Mouse (Mus musculus) gastrocnemius, postnatal 14 days (tissue): Measurements from ENCODE around the gene Mib2. TPM values are rescaled to one million over a fixed set of nuclear protein-coding genes. Genes with fewer than 3 reads are reported as not detected.
"Not testable (repeated sequence)": the region's sequence is repeated elsewhere in the genome, so short reads cannot be mapped to it uniquely, and the experiment has no call there.

ENCODE experiments used
- DNase-seq: peaks from one replicate; pipeline ENCODE4 v3.0.0; 2021; ENCODE audit warnings: mixed read lengths
- intact Hi-C: fragments of 180-260 bp; cut with DNase I; formaldehyde crosslinking; loops from one replicate; pipeline ENCODE4 v1.15.1; 2025; ENCODE audit warnings: low total_unique reads
- long read RNA-seq, 2 experiments: library from polyadenylated mRNA; stranded (forward); transcript quantifications; one replicate each; pipeline ENCODE4 v2.0.0; 2021
- total RNA-seq, 2 experiments: library from RNA; stranded (reverse); gene quantifications; 2 replicates each; pipeline ENCODE4 v1.2.3; 2021

The Mib2 gene
- total RNA-seq, result 10 to 100 TPM; 11.3 to 13.3 TPM
- long read RNA-seq, experiment 1, partial matches to known transcripts, result 3 of 15 reads
- long read RNA-seq, experiment 1, other reads (novel, unspliced or antisense), result 11 of 15 reads
- long read RNA-seq, experiment 2, partial matches to known transcripts, result 1 of 16 reads
- long read RNA-seq, experiment 2, other reads (novel, unspliced or antisense), result 12 of 16 reads

GRCm38 (mm10) chr4:155668689-155669597 is at the start of gene Mib2:
Gene Mib2 (minus strand): TSS chr4:155669198.
- intact Hi-C loops, result no loop called here
- DNase-seq, result peak; percentile 96

- DNase-seq, result no peak
- intact Hi-C loops, result no loop called here
Observed at GRCm38 (mm10) chr4:155710521-155711252, 41.7 kb upstream of the Mib2 start.

DNA sequence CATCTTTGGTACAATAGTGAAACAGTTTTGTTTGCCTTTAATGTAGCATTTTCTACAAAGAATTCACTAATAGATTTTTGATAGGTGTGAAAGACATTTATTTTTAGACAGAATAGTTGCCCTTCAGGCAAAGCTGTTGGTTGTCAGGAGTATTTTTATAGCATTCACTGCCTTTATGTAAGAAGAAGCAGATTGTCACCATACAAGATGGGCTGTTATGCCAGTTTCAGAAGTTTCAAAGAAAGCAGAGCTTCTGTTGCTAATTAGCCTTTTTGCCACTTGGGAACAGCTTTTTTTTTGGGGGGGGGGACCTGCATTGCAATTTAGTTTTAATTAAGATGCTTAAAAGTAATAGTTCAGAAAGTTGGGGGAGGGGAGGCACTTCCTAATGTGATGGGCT is 40.0 kb upstream of the Mib2 start:
- DNase-seq, result no peak
- intact Hi-C loops, result no loop called here

- no peak for DNase-seq
- intact Hi-C loops, result no loop called here
Observed at GRCm38 (mm10) chr4:155708582-155708981, 39.6 kb upstream of the Mib2 start.

- peak; percentile 37 for DNase-seq
- intact Hi-C loops, result no loop called here
Observed at GRCm38 (mm10) chr4:155705592-155705929, 36.6 kb upstream of the Mib2 start.

DNA sequence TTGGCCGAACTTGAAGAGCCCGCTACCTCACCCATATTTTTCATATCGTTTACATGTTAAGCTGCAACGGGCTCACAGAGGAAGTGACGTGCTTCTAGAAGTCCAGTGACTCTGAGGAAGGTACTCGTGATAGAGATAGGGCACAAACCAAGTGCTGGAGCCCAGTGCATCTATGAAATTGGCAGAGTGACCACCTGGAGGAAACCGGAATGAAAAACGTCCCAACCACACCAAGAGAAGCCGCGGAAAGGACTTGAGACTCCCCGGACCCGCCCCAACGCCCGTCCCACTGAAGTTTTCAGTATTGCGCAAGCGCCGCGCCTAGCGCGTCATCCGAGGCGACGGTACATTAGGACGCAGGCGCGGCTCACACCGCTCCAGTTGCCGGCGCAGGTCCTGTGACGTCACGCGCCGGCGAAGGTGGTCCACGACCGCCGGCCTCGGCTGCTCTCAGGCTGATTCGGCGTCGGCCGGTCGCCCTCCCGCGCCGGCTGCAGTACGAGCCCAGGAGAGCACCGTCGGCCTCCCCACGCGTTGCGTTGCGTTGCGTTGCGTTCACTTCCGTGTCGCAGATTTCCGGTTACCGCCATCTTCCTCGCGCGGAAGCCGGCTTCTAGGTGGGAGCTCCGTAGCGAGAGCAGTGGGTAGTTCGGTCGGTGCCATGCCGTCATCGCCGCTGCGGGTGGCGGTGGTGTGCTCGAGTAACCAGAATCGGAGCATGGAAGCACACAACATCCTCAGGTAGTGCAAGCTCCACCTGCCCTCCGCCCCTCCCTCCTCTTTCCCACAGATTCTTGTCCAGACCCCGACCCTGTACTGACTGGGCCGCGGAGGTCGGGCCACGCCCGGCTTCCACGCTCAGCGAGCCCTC is 36.0 kb upstream of the Mib2 start, which contains the start of gene Ssu72:
Ssu72 (plus strand) TSS at position 80 of the 871 bp plus-strand sequence.
- intact Hi-C loops, result no loop called here
- DNase-seq, result peak; percentile 92

DNA sequence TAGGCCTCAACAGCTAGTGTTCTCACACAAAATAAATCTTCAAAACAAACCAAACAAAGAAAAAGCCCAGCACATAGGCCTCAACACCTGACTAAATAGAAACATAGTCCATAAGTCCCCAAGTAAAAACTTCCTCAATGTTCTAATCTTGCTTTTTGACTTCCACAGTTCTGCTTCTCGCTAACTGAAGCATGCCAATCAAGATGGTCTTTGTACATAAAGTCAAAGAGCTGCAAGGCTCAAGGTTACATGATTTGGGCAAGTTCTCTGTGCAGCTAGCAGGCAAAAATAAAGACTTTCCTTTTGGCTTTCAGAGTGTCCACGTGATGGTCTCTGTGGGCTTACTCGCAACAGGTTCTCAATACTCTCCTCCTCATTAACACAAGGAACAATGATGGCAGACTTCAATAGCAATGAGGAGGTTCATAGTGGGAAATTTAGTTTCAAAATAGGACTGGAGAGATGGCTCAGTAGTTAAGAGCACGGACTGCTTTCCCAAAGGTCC is 34.5 kb upstream of the Mib2 start:
- intact Hi-C loops, result no loop called here
- DNase-seq, result no peak

DNA sequence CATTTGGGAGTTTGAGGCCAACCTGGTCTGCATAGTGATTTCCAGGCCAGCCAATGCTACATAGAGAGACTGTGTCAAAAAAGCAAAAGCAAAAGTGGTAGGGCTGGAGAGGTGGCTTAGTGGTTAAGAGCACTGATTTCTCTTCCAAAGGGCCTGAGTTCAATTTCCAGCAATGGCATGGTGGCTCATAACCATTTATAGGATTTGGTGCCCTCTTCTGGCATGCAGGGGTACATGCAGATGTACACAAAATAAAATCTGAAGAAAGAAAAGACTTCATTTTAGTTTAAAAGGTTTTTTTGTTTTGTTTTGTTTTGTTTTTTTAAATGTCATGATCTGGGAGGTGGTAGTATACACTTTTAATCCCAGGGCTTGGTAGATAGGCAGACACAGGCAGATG is 31.4 kb upstream of the Mib2 start:
- intact Hi-C loops, result no loop called here
- no peak for DNase-seq

- DNase-seq, result no peak
- intact Hi-C loops, result no loop called here
Observed at GRCm38 (mm10) chr4:155696261-155697255, 27.6 kb upstream of the Mib2 start.

GRCm38 (mm10) chr4:155695531-155696062 is 26.6 kb upstream of the Mib2 start:
- DNase-seq, result no peak
- intact Hi-C loops, result no loop called here

GRCm38 (mm10) chr4:155694482-155695401 is 25.7 kb upstream of the Mib2 start:
- DNase-seq, result peak; percentile 63
- intact Hi-C loops, result no loop called here

DNA sequence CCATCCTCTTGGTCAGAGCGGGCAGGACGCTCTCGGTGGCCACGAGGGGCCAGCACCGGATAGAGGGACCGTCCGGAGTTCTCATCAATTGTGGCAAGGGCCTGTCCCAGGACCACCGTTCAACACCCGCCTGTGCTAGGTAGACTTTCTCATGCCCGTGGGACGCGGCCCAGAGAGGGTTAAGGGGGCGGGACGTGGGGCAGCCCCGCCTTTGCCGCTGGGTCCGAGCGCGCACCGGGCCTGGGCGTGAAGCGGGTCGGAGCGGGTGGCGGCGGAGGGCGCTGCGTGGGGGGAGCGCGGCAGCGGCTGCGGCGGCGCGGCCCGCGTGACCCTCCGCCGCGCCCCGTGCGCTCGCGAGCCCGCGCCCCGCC is 25.1 kb upstream of the Mib2 start, which contains the start of gene Fndc10:
Fndc10 (plus strand) TSS at position 232 of the 371 bp plus-strand sequence.
- intact Hi-C loops, result no loop called here
- DNase-seq, result peak; percentile 74

DNA sequence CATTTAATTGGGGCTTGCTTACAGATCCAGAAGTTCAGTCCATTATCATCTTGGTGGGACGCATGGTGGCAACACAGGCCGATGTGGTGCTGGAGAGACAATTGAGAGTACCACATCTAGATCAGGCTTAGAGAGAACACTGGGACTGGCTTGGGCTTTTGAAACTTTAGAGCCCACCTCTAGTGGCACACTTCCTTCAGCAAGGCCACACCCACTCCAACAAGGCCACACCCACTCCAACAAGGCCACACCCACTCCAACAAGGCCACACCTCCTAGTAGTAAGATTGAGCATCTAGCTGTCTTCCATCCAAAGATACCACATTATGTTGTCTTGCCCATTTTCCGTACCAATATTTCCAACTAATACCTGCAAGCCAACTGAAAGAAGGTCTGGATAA is 23.4 kb upstream of the Mib2 start:
- intact Hi-C loops, result no loop called here
- DNase-seq, result no peak

- intact Hi-C loops, result no loop called here
- no peak for DNase-seq
Observed at GRCm38 (mm10) chr4:155690571-155691375, 21.8 kb upstream of the Mib2 start.

GRCm38 (mm10) chr4:155687764-155688163 is 18.8 kb upstream of the Mib2 start:
- DNase-seq, intact Hi-C loops: not testable (repeated sequence)
